Mouse (Mus musculus): ENCODE measurements around the gene Sppl2a. TPM values are rescaled to one million over a fixed set of nuclear protein-coding genes. Genes with fewer than 3 reads are reported as not detected.
"Not testable (repeated sequence)": the region's sequence is repeated elsewhere in the genome, so short reads cannot be mapped to it uniquely, and the experiment has no call there.

Sppl2a gene
- total and polyA plus RNA-seq, 2 experiments: 37.6 to 158 TPM

DNA sequence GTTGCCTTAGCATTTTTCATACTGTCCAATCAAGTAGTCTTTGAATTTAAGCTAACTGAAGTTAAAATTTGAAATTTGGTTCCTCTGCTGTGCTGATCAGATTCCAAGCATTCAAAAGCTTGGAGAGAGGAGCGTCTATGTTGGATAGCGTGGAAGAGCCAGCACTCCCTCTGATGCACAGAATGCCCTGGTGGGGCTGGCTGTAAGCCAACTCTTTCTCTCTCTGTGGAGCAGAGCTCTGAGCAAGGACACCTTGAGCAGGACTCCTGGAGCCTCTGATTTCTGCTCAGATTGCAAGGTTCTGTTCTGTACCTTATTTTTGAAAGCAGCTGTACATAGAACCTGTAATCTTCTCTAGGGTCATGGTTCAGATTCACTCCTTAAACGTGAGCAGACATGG, 16.8 kb upstream of the Sppl2a start:
- TF ChIP-seq POLR2A (IDR thresholded peaks at IDR 0.05; ENCODE audit: extremely low read depth, insufficient read depth, low read length): no peak
- TF ChIP-seq CTCF (IDR thresholded peaks at IDR 0.05; ENCODE audit: low read depth, low read length): no peak
- Histone ChIP-seq H3K27ac (replicated peaks; ENCODE audit: insufficient read depth, low read depth, low read length) (peak overlapping the region; percentile 27), H3K9ac (ENCODE audit: low read depth, low read length) (no peak overlapping the region), H3K36me3 (ENCODE audit: control insufficient read depth, insufficient read depth, low read length) (no peaks in the 10 kb centered on the region), H3K4me1 (ENCODE audit: control insufficient read depth, insufficient read depth, low read length) (peaks cover 14% of the 10 kb centered on the region), H3K79me2 (ENCODE audit: control insufficient read depth, insufficient read depth, low read length) (no peaks in the 10 kb centered on the region), H3K27me3 (ENCODE audit: control insufficient read depth, insufficient read depth, low read length) (no peaks in the 10 kb centered on the region), H3K4me3 (ENCODE audit: insufficient read depth, low read depth, low read length) (no peak overlapping the region)
- no peak for DNase-seq (ENCODE audit: extremely low read depth, low read depth, low spot score)
- 30% methylated on average over 3 of the region's 3 CpGs for WGBS

- not testable (repeated sequence) for H3K36me3 ChIP-seq (ENCODE audit: control insufficient read depth, insufficient read depth, low read length); DNase-seq (ENCODE audit: extremely low read depth, low read depth, low spot score); H3K27ac ChIP-seq (replicated peaks; ENCODE audit: insufficient read depth, low read depth, low read length); H3K79me2 ChIP-seq (ENCODE audit: control insufficient read depth, insufficient read depth, low read length); H3K27me3 ChIP-seq (ENCODE audit: control insufficient read depth, insufficient read depth, low read length); H3K9ac ChIP-seq (ENCODE audit: low read depth, low read length); H3K4me3 ChIP-seq (ENCODE audit: insufficient read depth, low read depth, low read length)
- H3K4me1 ChIP-seq (ENCODE audit: control insufficient read depth, insufficient read depth, low read length): peaks cover 14% of the 10 kb centered on the region
- 49% methylated on average over 6 of the region's 6 CpGs for WGBS
Observed at GRCm38 (mm10) chr2:126949297-126949696, 16.3 kb upstream of the Sppl2a start.

DNA sequence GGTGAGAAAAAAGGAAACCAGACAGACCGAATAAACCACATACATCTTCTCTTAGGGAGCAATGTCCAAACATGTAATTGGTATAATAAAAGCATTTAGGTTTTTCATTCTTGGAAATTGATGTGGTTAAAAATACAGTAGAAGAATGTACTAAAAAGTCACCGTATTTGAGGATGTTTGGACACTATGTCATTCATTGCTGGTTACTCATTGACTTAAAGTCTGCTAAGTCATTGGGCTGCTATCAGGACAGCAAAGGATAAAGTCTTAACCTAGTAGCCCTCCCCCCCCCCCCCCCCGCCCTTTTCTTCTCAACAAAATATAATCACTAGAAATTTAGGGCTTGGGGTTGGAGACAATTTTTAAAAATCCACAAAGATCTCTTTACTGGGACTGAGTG, 15.2 kb upstream of the Sppl2a start:
- Histone ChIP-seq H3K4me1 (ENCODE audit: control insufficient read depth, insufficient read depth, low read length) (peaks cover 12% of the 10 kb centered on the region), H3K36me3 (ENCODE audit: control insufficient read depth, insufficient read depth, low read length) (no peaks in the 10 kb centered on the region), H3K9ac (ENCODE audit: low read depth, low read length) (no peak overlapping the region), H3K27ac (replicated peaks; ENCODE audit: insufficient read depth, low read depth, low read length) (no peak overlapping the region), H3K79me2 (ENCODE audit: control insufficient read depth, insufficient read depth, low read length) (no peaks in the 10 kb centered on the region), H3K27me3 (ENCODE audit: control insufficient read depth, insufficient read depth, low read length) (no peaks in the 10 kb centered on the region), H3K4me3 (ENCODE audit: insufficient read depth, low read depth, low read length) (no peak overlapping the region)
- DNase-seq (ENCODE audit: extremely low read depth, low read depth, low spot score): peak; percentile 68
- no peak for TF ChIP-seq POLR2A (IDR thresholded peaks at IDR 0.05; ENCODE audit: extremely low read depth, insufficient read depth, low read length)
- no peak for TF ChIP-seq CTCF (IDR thresholded peaks at IDR 0.05; ENCODE audit: low read depth, low read length)
- 57% methylated on average over 3 of the region's 3 CpGs for WGBS

DNA sequence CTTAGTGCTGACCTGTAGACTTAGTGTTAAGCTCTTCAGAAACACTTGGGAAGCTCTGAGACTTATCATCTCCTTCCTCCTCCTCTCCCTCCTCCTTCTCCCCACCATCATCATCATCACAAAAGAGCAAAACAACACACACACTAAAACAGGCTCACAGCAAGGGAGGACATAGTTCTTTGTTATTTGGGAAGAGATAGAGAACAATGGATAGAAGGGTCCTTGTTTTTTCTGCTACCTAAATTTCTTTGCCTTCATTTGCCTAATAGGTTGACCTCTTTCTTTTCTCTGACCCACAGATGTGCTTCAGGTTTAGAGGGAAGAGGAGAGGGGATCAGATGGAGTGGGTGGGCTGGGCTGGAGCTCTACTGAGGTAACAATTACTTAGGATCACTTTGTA, 14.6 kb upstream of the Sppl2a start:
- no peak overlapping the region for H3K4me3 ChIP-seq (ENCODE audit: insufficient read depth, low read depth, low read length)
- DNase-seq (ENCODE audit: extremely low read depth, low read depth, low spot score): no peak
- no peak overlapping the region for H3K9ac ChIP-seq (ENCODE audit: low read depth, low read length)

DNA sequence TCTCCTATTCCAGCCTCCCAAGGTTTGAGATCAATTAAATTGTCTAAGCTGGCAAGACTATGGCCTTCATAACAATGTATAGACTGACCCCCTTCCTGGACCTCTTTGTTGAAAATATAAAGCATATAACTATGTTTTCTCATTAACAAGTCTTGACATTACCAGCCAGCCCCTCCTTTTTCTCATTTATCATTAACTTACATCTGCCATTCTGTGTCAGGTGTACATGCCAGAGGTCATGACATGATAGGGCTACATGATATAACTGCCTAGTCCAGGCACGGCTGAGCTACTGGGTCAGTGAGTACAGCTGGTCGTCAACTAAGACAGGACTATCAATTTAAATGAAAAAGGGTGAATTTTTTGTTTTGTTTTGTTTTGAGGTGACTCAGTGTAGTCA, 10.2 kb upstream of the Sppl2a start:
- 23% methylated on average over 2 of the region's 2 CpGs for WGBS
- H3K4me1 ChIP-seq (ENCODE audit: control insufficient read depth, insufficient read depth, low read length): no peaks in the 10 kb centered on the region
- peak; percentile 52 for DNase-seq (ENCODE audit: extremely low read depth, low read depth, low spot score)
- H3K9ac ChIP-seq (ENCODE audit: low read depth, low read length): no peak overlapping the region
- TF ChIP-seq POLR2A (IDR thresholded peaks at IDR 0.05; ENCODE audit: extremely low read depth, insufficient read depth, low read length) (no peak), CTCF (IDR thresholded peaks at IDR 0.05; ENCODE audit: low read depth, low read length) (no peak)
- no peak overlapping the region for H3K4me3 ChIP-seq (ENCODE audit: insufficient read depth, low read depth, low read length)
- H3K27ac ChIP-seq (replicated peaks; ENCODE audit: insufficient read depth, low read depth, low read length): no peak overlapping the region
- no peaks in the 10 kb centered on the region for H3K27me3 ChIP-seq (ENCODE audit: control insufficient read depth, insufficient read depth, low read length)
- H3K79me2 ChIP-seq (ENCODE audit: control insufficient read depth, insufficient read depth, low read length): no peaks in the 10 kb centered on the region
- no peaks in the 10 kb centered on the region for H3K36me3 ChIP-seq (ENCODE audit: control insufficient read depth, insufficient read depth, low read length)

More for the DNA sequence above, 14.6 kb upstream of the Sppl2a start:
- no peaks in the 10 kb centered on the region for H3K27me3 ChIP-seq (ENCODE audit: control insufficient read depth, insufficient read depth, low read length)
- peaks cover 12% of the 10 kb centered on the region for H3K4me1 ChIP-seq (ENCODE audit: control insufficient read depth, insufficient read depth, low read length)
- no peak overlapping the region for H3K27ac ChIP-seq (replicated peaks; ENCODE audit: insufficient read depth, low read depth, low read length)
- H3K36me3 ChIP-seq (ENCODE audit: control insufficient read depth, insufficient read depth, low read length): no peaks in the 10 kb centered on the region
- TF ChIP-seq CTCF (IDR thresholded peaks at IDR 0.05; ENCODE audit: low read depth, low read length) (no peak), POLR2A (IDR thresholded peaks at IDR 0.05; ENCODE audit: extremely low read depth, insufficient read depth, low read length) (no peak)
- H3K79me2 ChIP-seq (ENCODE audit: control insufficient read depth, insufficient read depth, low read length): no peaks in the 10 kb centered on the region

DNA sequence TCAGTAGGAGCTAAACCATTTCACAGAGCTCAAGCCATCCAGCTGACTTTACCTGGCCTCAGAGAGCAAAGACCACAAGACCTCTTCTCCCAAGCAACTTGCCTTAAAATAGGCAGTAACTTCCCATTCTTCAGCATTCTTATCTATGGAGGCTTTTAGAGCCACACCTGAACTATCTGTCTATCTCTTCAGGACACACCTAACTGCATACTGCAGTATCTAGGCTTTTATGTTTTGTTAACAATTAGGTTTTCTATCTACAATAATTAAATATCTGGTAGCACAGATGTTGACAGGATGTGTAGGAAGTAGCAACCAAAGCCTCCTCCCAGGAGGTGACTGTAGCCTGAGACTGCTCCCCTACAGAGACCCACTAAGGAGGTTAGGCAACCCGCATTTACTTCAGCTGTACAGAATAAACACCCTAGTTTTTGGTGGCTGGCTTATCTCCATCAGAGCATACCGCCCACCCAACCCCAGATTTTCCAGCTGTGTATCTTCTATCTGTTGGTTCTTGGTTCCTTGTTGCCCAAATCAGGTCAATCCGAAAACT, 7.4 kb upstream of the Sppl2a start:
- Histone ChIP-seq H3K4me3 (ENCODE audit: insufficient read depth, low read depth, low read length) (no peak overlapping the region), H3K27ac (replicated peaks; ENCODE audit: insufficient read depth, low read depth, low read length) (no peak overlapping the region), H3K36me3 (ENCODE audit: control insufficient read depth, insufficient read depth, low read length) (no peaks in the 10 kb centered on the region), H3K9ac (ENCODE audit: low read depth, low read length) (no peak overlapping the region), H3K4me1 (ENCODE audit: control insufficient read depth, insufficient read depth, low read length) (no peaks in the 10 kb centered on the region), H3K27me3 (ENCODE audit: control insufficient read depth, insufficient read depth, low read length) (no peaks in the 10 kb centered on the region), H3K79me2 (ENCODE audit: control insufficient read depth, insufficient read depth, low read length) (no peaks in the 10 kb centered on the region)
- WGBS: 81% methylated on average over 3 of the region's 3 CpGs
- TF ChIP-seq CTCF (IDR thresholded peaks at IDR 0.05; ENCODE audit: low read depth, low read length) (no peak), POLR2A (IDR thresholded peaks at IDR 0.05; ENCODE audit: extremely low read depth, insufficient read depth, low read length) (no peak)
- DNase-seq (ENCODE audit: extremely low read depth, low read depth, low spot score): no peak
